Mouse (Mus musculus): ENCODE data around the gene Itpkc.

DNA sequence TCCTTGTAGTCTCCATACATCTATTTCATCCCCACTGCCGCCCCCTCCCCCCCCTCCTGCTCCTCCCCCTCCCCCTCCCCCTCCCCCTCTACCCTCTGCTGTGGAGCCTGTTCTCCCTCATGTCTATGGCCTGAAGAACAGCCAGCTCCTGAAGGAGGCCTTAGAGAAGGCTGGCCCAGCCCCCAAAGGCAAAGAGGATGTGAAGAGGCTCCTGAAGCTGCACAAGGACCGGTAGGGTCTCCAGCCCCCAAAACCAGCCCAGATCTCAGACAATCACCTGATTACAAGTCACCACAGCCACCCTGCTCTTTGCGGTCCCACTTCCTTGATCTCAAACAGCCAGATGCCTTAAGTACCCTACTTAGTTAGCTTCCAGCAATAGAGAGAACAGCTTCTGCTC, 31.3 kb downstream of the Itpkc start:
- TF ChIP-seq CTCF (IDR thresholded peaks at IDR 0.05; ENCODE audit: insufficient read depth, low read length) = no peak
- no peak for TF ChIP-seq POLR2A (IDR thresholded peaks at IDR 0.05; ENCODE audit: borderline replicate concordance, extremely low read depth, low read depth, low read length)

All from lung, adult 2 months (tissue).